Mouse (Mus musculus): ENCODE results near the gene Flrt1.

GRCm38 (mm10) chr19:7055173-7055572 is 50.4 kb downstream of the Flrt1 start:
- no peak for TF ChIP-seq UBTF (IDR thresholded peaks at IDR 0.05; ENCODE audit: low read depth, low read length)
- no peak for TF ChIP-seq CHD1 (IDR thresholded peaks at IDR 0.05; ENCODE audit: low read depth, low read length)
- TF ChIP-seq CTCF (conservative IDR thresholded peaks at IDR 0.05 in 1 of 2, IDR thresholded peaks at IDR 0.05 in 1 of 2; ENCODE audit: low read depth in 2 of 2, low read length in 2 of 2), result peak in 1 of 2 experiments; percentile 34; a peak in 2 of 4 replicates
- TF ChIP-seq USF2 (conservative IDR thresholded peaks at IDR 0.05; ENCODE audit: low read depth, low read length), result no peak
- no peak for TF ChIP-seq MXI1 (IDR thresholded peaks at IDR 0.05; ENCODE audit: low read depth, low read length)
- no peak for TF ChIP-seq ELF1 (IDR thresholded peaks at IDR 0.05; ENCODE audit: low read depth, low read length)
- TF ChIP-seq ZC3H11A (IDR thresholded peaks at IDR 0.05; ENCODE audit: low read depth, low read length), result no peak
- no peak for TF ChIP-seq POLR2AphosphoS2 (IDR thresholded peaks at IDR 0.05; ENCODE audit: low read depth, low read length)
- TF ChIP-seq ZNF384 (IDR thresholded peaks at IDR 0.05; ENCODE audit: low read depth, low read length), result no peak
- no peak for TF ChIP-seq TCF12 (IDR thresholded peaks at IDR 0.05; ENCODE audit: low read depth, low read length)

Data from CH12.LX (cell line).